Mouse (Mus musculus) forebrain, embryonic 15.5 days (tissue): ENCODE results near the gene Plaur. TPM values are rescaled to one million over a fixed set of nuclear protein-coding genes. Genes with fewer than 3 reads are reported as not detected.

Experiments used
- ATAC-seq: fragments of 200-750 bp; cut with Nextera tagmentation; replicated peaks from 2 replicates; pipeline ENCODE4 v1.8.0; 2017; ENCODE audit warnings: mild to moderate bottlenecking, moderate TSS enrichment, moderate library complexity
- H3K27ac ChIP-seq: fragments of 300-500 bp; sonication (generic); replicated peaks from 2 replicates; pipeline ENCODE4 v1.5.1; 2015; ENCODE audit warnings: mild to moderate bottlenecking, inconsistent platforms
- H3K27me3 ChIP-seq: fragments of 300-500 bp; sonication (generic); 2 replicates; pipeline ENCODE4 v1.6.1; 2015; ENCODE audit warnings: inconsistent platforms
- H3K36me3 ChIP-seq: fragments of 300-500 bp; sonication (generic); 2 replicates; pipeline ENCODE4 v1.6.1; 2015; ENCODE audit warnings: mild to moderate bottlenecking, inconsistent platforms
- H3K4me1 ChIP-seq: fragments of 300-500 bp; sonication (generic); 2 replicates; pipeline ENCODE4 v1.6.1; 2015; ENCODE audit warnings: inconsistent platforms
- H3K4me2 ChIP-seq: fragments of 300-500 bp; sonication (generic); replicated peaks from 2 replicates; pipeline ENCODE4 v1.6.1; 2015; ENCODE audit warnings: mild to moderate bottlenecking, inconsistent platforms
- H3K4me3 ChIP-seq: fragments of 300-500 bp; sonication (generic); 2 replicates; pipeline ENCODE4 v1.5.1; 2015; ENCODE audit warnings: mild to moderate bottlenecking, inconsistent platforms
- H3K9ac ChIP-seq: fragments of 300-500 bp; sonication (generic); replicated peaks from 2 replicates; pipeline ENCODE4 v1.6.1; 2015; ENCODE audit warnings: mild to moderate bottlenecking, inconsistent platforms
- H3K9me3 ChIP-seq: fragments of 300-500 bp; sonication (generic); 2 replicates; pipeline ENCODE4 v1.6.1; 2016; ENCODE audit warnings: inconsistent platforms
- WGBS: fragments of 180-500 bp; shearing (Covaris S2); methylation state at CpG from one replicate; pipeline ENCODE4 v1.1.7; 2015; ENCODE audit warnings: mixed read lengths; 5-methylcytosine and 5-hydroxymethylcytosine counted together
- polyA plus RNA-seq: library from polyadenylated mRNA; unstranded; fragments of >200 nt; fragmentation: Nextera tagmentation; extraction: Ambion mirVana; gene quantifications from 2 replicates; pipeline ENCODE4 v1.2.1, GENCODE M21; 2015

Gene Plaur
- polyA plus RNA-seq, 1 experiment from 2014 or later, result 1.3 TPM

DNA sequence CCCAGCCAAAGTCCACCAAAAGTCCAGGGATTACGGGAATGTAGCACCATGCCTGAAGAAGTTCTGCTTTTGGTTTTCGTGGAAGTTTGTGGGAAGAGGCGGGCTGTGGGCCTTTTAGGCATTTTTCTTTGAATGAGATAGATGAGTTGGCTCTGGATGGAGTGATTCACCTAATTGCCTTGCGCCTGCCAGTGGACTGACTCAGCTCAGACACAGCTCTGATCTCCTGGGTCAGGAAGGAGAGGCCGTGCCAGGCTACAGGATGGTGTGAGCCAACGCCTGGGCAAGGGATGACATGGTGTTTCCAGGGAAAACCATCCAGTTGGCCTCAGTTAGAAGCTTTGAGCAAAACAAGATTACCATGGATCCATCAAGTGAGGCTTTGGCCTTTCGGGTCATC, 8.1 kb downstream of the Plaur start:
- Histone ChIP-seq H3K4me3 (no peak overlapping the region), H3K36me3 (no peaks in the 10 kb centered on the region), H3K4me1 (peaks cover 8% of the 10 kb centered on the region), H3K27ac (no peak overlapping the region), H3K9me3 (no peaks in the 10 kb centered on the region), H3K4me2 (no peak overlapping the region), H3K9ac (no peak overlapping the region), H3K27me3 (no peaks in the 10 kb centered on the region)
- WGBS, result 94% methylated on average over 7 of the region's 7 CpGs
- ATAC-seq, result no peak

DNA sequence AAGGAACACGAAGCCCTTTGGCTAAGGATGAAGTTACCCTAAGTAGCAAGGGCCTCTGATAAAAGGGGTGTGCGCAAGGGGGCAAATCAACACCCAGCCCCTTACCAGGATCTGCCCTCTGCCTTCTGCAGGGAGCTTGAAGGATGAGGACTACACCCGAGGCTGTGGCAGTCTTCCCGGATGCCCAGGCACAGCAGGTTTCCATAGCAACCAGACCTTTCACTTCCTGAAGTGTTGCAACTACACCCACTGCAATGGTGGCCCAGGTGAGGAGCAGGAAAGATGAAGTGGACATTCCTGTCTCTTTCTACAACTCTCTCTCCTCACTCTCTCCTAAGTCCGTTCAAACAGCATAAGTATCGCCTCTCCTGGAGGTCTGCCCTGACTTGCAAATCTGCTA, 10.2 kb downstream of the Plaur start:
- H3K27ac ChIP-seq, result no peak overlapping the region
- no peak for ATAC-seq
- H3K4me1 ChIP-seq, result peaks cover 8% of the 10 kb centered on the region
- 74% methylated on average over 6 of the region's 6 CpGs for WGBS
- no peaks in the 10 kb centered on the region for H3K9me3 ChIP-seq
- no peak overlapping the region for H3K4me3 ChIP-seq
- H3K36me3 ChIP-seq, result no peaks in the 10 kb centered on the region
- H3K4me2 ChIP-seq, result no peak overlapping the region
- H3K9ac ChIP-seq, result no peak overlapping the region
- no peaks in the 10 kb centered on the region for H3K27me3 ChIP-seq

DNA sequence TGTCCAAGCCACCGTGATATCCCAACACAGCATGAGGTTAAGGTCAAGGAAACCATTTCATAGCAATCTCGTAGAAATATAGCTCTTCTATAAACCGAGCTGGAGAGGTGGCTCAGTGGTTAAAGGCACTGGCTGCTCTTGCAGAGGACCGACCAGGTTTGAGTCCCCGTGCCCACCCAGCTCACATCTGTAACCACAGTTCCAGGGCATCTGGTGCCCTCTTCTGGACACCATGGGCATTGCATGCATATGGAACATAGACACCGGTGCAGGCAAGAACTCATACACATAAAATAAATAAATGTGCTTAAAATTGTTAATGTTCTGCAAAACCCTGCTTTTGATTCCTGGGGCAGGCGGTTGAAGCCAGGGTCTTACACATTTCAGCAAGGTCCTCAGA, 10.7 kb downstream of the Plaur start:
- no peaks in the 10 kb centered on the region for H3K36me3 ChIP-seq
- no peak overlapping the region for H3K9ac ChIP-seq
- no peaks in the 10 kb centered on the region for H3K9me3 ChIP-seq
- H3K4me2 ChIP-seq, result no peak overlapping the region
- H3K4me1 ChIP-seq, result peaks cover 8% of the 10 kb centered on the region
- H3K4me3 ChIP-seq, result no peak overlapping the region
- H3K27ac ChIP-seq, result no peak overlapping the region
- no peak for ATAC-seq
- 77% methylated on average over 7 of the region's 7 CpGs for WGBS
- no peaks in the 10 kb centered on the region for H3K27me3 ChIP-seq

DNA sequence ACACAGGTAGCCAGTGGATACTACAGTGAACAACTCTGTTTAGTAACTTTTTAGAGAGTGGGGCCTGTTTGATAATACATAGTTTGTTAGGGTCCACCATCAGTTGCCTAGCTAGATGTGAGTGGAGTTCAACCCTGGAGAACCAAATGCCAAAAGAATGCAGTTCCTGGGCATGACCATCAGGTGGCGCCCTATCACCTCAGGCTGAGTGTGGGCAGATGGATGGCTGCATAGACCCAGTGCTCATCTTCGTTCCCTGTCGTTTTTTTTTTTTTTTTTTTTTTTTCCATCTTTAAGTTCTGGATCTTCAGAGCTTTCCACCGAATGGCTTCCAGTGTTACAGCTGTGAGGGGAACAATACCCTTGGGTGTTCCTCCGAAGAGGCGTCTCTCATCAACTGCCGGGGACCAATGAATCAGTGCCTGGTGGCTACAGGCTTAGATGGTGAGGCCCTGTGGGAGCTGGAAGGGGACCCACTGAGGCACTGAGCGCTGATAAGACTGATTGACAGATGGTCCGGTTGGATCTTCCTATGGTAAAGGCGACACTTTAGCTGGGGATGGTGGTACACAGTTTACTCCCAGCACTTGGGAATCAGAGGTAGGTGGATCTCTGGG, 11.7 kb downstream of the Plaur start:
- H3K9me3 ChIP-seq, result no peaks in the 10 kb centered on the region
- ATAC-seq, result peak; percentile 47
- 45% methylated on average over 10 of the region's 10 CpGs for WGBS
- no peaks in the 10 kb centered on the region for H3K27me3 ChIP-seq
- no peaks in the 10 kb centered on the region for H3K36me3 ChIP-seq
- H3K27ac ChIP-seq, result no peak overlapping the region
- H3K4me2 ChIP-seq, result no peak overlapping the region
- H3K4me3 ChIP-seq, result no peak overlapping the region
- H3K9ac ChIP-seq, result no peak overlapping the region
- peaks cover 8% of the 10 kb centered on the region for H3K4me1 ChIP-seq

DNA sequence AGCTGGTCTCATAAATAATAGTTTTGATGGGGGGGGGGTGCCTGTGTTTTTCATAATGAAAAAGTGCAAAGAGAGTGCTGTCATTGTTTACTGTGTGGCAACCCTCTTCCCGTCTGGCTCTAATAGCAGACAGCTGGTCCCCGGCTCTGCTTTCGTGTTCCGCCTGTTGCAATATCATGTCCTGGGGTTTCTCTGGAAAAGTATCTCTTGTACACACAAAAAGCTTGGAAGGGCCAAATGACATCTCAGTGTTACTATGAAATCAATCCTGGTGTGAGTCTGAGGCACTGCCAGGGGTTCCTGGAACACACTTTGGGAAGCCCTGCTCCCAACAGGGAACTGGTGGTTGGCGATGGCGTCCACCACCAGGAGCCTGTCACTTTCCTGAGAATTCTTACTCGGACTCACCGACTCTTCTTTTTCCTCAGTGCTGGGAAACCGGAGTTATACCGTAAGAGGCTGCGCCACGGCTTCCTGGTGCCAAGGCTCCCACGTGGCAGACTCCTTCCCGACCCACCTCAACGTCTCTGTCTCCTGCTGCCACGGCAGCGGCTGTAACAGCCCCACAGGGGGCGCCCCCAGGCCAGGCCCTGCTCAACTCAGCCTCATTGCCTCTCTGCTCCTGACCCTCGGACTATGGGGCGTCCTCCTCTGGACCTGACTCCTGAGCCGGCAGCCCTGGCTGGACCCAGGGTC, 12.7 kb downstream of the Plaur start:
- Histone ChIP-seq H3K36me3 (no peaks in the 10 kb centered on the region), H3K9me3 (no peaks in the 10 kb centered on the region), H3K27ac (no peak overlapping the region), H3K4me3 (no peak overlapping the region), H3K4me1 (peaks cover 13% of the 10 kb centered on the region), H3K9ac (no peak overlapping the region), H3K27me3 (no peaks in the 10 kb centered on the region), H3K4me2 (no peak overlapping the region)
- WGBS, result 25% methylated on average over 21 of the region's 21 CpGs
- ATAC-seq, result no peak

DNA sequence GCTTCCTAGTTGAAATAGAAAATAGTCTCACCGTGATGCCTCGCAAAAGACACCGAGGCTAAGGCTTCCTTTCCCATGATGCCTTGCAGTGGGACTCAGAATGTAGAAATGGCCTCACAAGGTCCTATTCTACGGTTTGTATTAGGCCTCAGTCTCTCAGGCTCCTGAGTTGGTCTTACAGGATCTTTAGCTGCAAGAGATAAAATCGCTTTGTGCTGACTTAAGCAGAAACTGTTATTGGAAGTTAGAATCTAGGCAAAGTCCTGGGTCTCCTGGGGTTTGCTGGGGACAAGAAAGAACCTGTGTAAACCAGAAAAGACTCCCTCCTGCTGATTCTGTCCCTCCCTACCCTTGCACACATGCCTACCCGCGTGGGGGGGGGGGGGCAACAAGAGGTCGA, 14.1 kb downstream of the Plaur start:
- no peaks in the 10 kb centered on the region for H3K36me3 ChIP-seq
- H3K4me2 ChIP-seq, result no peak overlapping the region
- H3K9me3 ChIP-seq, result no peaks in the 10 kb centered on the region
- H3K9ac ChIP-seq, result no peak overlapping the region
- no peak overlapping the region for H3K4me3 ChIP-seq
- no peak for ATAC-seq
- H3K27me3 ChIP-seq, result no peaks in the 10 kb centered on the region
- H3K27ac ChIP-seq, result no peak overlapping the region
- H3K4me1 ChIP-seq, result peaks cover 26% of the 10 kb centered on the region
- WGBS, result 81% methylated on average over 8 of the region's 8 CpGs

DNA sequence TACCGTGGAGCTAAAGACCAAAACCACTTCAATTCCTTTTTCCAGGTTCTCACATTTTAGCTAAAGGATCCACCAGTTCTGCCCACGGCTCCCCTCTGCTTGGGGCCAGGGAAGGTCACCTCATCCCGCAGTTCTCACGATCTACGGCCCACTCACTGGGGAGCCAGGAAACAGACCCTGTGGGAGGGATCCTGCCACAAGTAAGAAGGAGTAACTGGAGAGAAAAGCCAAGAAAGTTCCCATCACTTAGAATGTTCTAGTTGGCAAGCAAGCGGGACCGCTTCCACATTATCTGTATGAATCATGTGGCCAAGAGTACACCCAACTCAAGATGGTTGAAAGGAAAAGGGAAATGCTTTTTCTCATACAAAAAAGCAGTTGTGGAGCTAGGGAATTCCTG, 14.6 kb downstream of the Plaur start:
- WGBS, result 90% methylated on average over 7 of the region's 7 CpGs
- peaks cover 28% of the 10 kb centered on the region for H3K4me1 ChIP-seq
- H3K27ac ChIP-seq, result no peak overlapping the region
- no peak overlapping the region for H3K4me2 ChIP-seq
- no peaks in the 10 kb centered on the region for H3K9me3 ChIP-seq
- H3K27me3 ChIP-seq, result no peaks in the 10 kb centered on the region
- no peak overlapping the region for H3K9ac ChIP-seq
- no peak for ATAC-seq
- H3K4me3 ChIP-seq, result no peak overlapping the region
- H3K36me3 ChIP-seq, result no peaks in the 10 kb centered on the region

DNA sequence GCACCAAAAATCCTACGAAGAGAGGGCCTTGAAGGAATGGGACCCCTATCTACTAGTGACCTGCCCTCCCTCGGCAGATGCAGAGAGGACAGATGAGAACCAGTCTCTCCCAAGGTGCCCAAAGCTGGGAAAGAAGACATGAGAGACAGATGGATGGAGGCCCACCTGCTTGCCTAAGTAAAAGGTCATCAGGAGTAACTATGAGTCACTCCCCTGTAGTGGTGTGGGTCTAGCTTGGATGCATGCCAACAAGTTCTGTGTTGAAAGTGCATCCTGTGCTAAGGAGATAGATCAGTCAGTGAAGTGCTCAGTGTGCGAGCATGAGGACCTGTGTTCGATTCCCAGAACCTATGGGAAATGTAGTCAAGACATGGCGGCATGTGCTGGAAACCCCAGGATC, 16.6 kb downstream of the Plaur start:
- WGBS, result 93% methylated on average over 5 of the region's 5 CpGs

DNA sequence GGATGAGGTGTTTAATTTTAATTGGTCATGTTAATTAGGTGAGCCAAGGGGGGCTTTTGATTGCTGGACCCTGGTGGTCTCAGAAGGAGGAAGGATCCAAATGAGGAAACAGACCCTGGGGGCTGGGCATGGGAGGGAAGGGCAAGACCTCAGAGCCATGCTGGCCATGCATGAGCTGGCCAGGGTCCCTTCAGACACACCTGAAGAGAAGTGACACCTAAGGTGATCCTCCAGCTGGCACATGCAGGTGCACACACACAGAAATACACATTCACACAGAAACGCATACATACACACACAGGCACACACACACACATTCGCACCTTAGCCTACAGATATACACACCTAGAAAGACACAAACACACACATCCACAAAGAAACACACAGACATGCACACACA, 17.4 kb downstream of the Plaur start:
- no peaks in the 10 kb centered on the region for H3K9me3 ChIP-seq

More for the DNA sequence above, 16.6 kb downstream of the Plaur start:
- no peak for ATAC-seq
- H3K4me2 ChIP-seq, result no peak overlapping the region
- H3K4me3 ChIP-seq, result no peak overlapping the region
- H3K27ac ChIP-seq, result no peak overlapping the region
- no peaks in the 10 kb centered on the region for H3K9me3 ChIP-seq
- no peaks in the 10 kb centered on the region for H3K36me3 ChIP-seq
- peaks cover 40% of the 10 kb centered on the region for H3K4me1 ChIP-seq
- H3K9ac ChIP-seq, result no peak overlapping the region
- no peaks in the 10 kb centered on the region for H3K27me3 ChIP-seq

DNA sequence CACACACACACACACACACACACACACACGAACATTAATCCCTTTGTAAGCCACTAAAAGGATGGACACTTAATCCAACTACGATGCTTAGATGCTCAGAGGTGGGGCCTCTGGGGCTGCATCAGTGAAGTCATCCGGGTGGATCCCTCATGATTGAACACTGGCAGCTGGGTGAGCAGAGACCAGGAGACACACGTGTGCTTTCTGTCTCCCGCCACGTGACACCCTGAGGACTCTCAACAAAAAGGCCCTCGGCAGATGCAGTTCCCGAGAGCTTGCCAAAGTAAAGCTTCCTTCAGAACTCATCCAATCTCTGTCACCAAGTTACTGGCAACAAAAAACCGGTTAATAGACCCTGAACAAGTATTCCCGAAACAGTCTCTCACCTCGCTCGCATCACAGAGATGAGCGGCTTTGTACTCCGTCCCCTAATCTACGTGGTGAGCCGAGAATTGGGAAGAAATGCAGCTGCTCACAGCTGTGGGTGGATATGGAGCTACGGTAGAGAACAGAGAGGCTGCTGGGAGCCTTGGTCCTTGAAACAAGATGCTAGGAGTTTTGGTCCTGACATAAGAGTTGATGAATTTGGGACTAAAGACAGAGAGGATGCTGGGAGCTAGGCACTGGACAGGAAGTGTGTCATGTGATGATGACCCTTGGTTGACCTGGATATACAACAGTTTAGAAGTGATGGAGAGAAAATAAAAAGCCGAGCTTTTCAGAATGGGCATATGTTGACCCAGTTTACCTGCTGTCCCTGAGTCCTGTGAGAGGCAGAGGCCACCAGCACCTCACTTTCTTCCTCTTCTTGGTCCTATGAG, 18.0 kb downstream of the Plaur start:
- peak overlapping the region; percentile 85 for H3K4me3 ChIP-seq
- H3K9ac ChIP-seq, result peak overlapping the region; percentile 92

More for the DNA sequence above, 17.4 kb downstream of the Plaur start:
- H3K4me1 ChIP-seq, result peaks cover 46% of the 10 kb centered on the region
- no peak overlapping the region for H3K4me3 ChIP-seq
- ATAC-seq, result no peak
- no peaks in the 10 kb centered on the region for H3K36me3 ChIP-seq
- H3K27me3 ChIP-seq, result no peaks in the 10 kb centered on the region
- H3K4me2 ChIP-seq, result 0 out of 2 replicates have a peak overlapping the region, but pooled peaks have one; percentile 79
- 96% methylated on average over 2 of the region's 2 CpGs for WGBS
- H3K27ac ChIP-seq, result no peak overlapping the region
- H3K9ac ChIP-seq, result no peak overlapping the region

DNA sequence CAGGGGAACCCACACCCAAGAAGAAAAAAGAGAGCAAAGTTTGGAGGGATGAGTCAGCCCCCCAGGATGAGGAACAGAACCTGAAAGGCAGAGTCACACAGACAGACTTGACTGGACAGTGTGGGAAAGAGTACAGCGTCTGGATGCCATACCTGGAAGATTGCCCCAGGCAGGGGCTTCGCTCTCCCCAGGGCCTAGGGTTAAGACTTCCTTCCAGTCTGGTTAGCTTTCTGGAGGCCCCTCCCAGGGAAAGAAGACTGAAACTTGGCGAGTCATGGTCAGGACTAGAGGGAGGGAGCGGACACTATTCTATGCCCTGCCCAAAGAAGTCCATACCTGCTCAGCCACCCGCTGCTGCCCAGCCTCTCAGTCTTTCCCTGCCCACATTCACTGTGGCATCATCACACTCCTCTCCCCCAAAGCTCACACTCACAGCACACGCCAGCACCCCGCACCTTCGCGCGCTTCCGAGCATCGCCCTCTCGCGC, 18.7 kb downstream of the Plaur start:
- peak; percentile 42 for ATAC-seq
- Histone ChIP-seq H3K4me2 (peak overlapping the region; percentile 79), H3K27me3 (no peaks in the 10 kb centered on the region), H3K4me3 (peak overlapping the region; percentile 85), H3K36me3 (no peaks in the 10 kb centered on the region), H3K4me1 (peaks cover 54% of the 10 kb centered on the region), H3K27ac (peak overlapping the region; percentile 84), H3K9me3 (no peaks in the 10 kb centered on the region), H3K9ac (peak overlapping the region; percentile 92)
- 14% methylated on average over 14 of the region's 14 CpGs for WGBS

More for the DNA sequence above, 18.0 kb downstream of the Plaur start:
- H3K4me1 ChIP-seq, result peaks cover 47% of the 10 kb centered on the region
- H3K36me3 ChIP-seq, result no peaks in the 10 kb centered on the region
- WGBS, result 51% methylated on average over 18 of the region's 18 CpGs
- H3K4me2 ChIP-seq, result peak overlapping the region; percentile 79
- peak overlapping the region; percentile 22; the same call in 1 of the 2 replicates for H3K27ac ChIP-seq
- no peaks in the 10 kb centered on the region for H3K27me3 ChIP-seq
- no peak for ATAC-seq
- no peaks in the 10 kb centered on the region for H3K9me3 ChIP-seq
